Mouse (Mus musculus): ENCODE measurements around the gene Slc19a2. TPM values are rescaled to one million over a fixed set of nuclear protein-coding genes. Genes with fewer than 3 reads are reported as not detected.

Gene Slc19a2
- total RNA-seq, 1 experiment from 2014 or later = 4.7 TPM

GRCm38 (mm10) chr1:164314085-164314484 is 65.2 kb downstream of the Slc19a2 start:
- ATAC-seq (replicated peaks; ENCODE audit: low read depth, poor library complexity, severe bottlenecking) = no peak

Other genes starting within 250 kb of the Slc19a2 start
- gene Sele, start 200.8 kb upstream of the Slc19a2 start, total RNA-seq (2017) = 0.05 TPM in 1 of 2 replicates, not detected in the other
- gene Sell, start 187.1 kb upstream of the Slc19a2 start, total RNA-seq (2017) = 275 and 283 TPM in 2 replicates
- gene Selp, start 133.8 kb upstream of the Slc19a2 start, total RNA-seq (2017) = 5.2 and 5.9 TPM in 2 replicates
- 1.6 and 2.1 TPM in 2 replicates for gene F5, start 97.2 kb upstream of the Slc19a2 start, total RNA-seq (2017)
- gene Ccdc181, start 26.5 kb downstream of the Slc19a2 start, total RNA-seq (2017) = 37.2 and 38.9 TPM in 2 replicates
- gene Nme7, start 55.1 kb downstream of the Slc19a2 start, total RNA-seq (2017) = 37.0 and 37.3 TPM in 2 replicates
- gene Blzf1, start 58.4 kb downstream of the Slc19a2 start, total RNA-seq (2017) = 35.9 and 36.5 TPM in 2 replicates
- 1.4 and 2.3 TPM in 2 replicates for gene Atp1b1, start 209.3 kb downstream of the Slc19a2 start, total RNA-seq (2017)

Data from common myeloid progenitor, adult 5-6 weeks (primary cell).